Mouse (Mus musculus) left cerebral cortex, postnatal 10 days (tissue): ENCODE measurements around the gene Ppp2ca. TPM values are rescaled to one million over a fixed set of nuclear protein-coding genes. Genes with fewer than 3 reads are reported as not detected.
"Not testable (repeated sequence)": the region's sequence is repeated elsewhere in the genome, so short reads cannot be mapped to it uniquely, and the experiment has no call there.

ENCODE experiments used
- DNase-seq, 2 experiments: peaks; one replicate each; pipeline ENCODE4 v3.0.0; 2021 to 2022; ENCODE audit warnings: low spot score in 2 of 2, mixed read lengths in 1 of 2; ENCODE audit errors: extremely low spot score in 1 of 2
- intact Hi-C: fragments of 180-260 bp; cut with DNase I; formaldehyde crosslinking; loops from one replicate; pipeline ENCODE4 v1.15.1; 2025
- total RNA-seq, 2 experiments: library from RNA; stranded (reverse); gene quantifications; 2 replicates each; pipeline ENCODE4 v1.2.3; 2021

Gene Ppp2ca
- total RNA-seq, 2 experiments from 2014 or later = 145 to 149 TPM

GRCm38 (mm10) chr11:52086204-52086864 is 12.1 kb upstream of the Ppp2ca start:
- intact Hi-C loops = no loop called here
- peak; percentile 60 to 70 for DNase-seq

GRCm38 (mm10) chr11:52089291-52089690 is 9.2 kb upstream of the Ppp2ca start:
- intact Hi-C loops = no loop called here
- no peak for DNase-seq

- no peak for DNase-seq
- intact Hi-C loops = no loop called here
These were observed 7.2 kb upstream of the Ppp2ca start for GRCm38 (mm10) chr11:52091261-52091660.

- intact Hi-C loops = no loop called here
- no peak for DNase-seq
These were observed 3.9 kb upstream of the Ppp2ca start for GRCm38 (mm10) chr11:52094568-52094967.

- intact Hi-C loops = loop anchor here (5.0 kb wide), 1 partner anchor 95 kb away; the partner anchor contains the start of genes Cdkl3 and Ube2b
- no peak for DNase-seq
These were observed 1.5 kb upstream of the Ppp2ca start for GRCm38 (mm10) chr11:52097016-52097415.

GRCm38 (mm10) chr11:52097596-52097995 is 885 bp upstream of the Ppp2ca start:
- DNase-seq = no peak
- intact Hi-C loops = loop anchor here (5.0 kb wide), 1 partner anchor 95 kb away; the partner anchor contains the start of genes Cdkl3 and Ube2b

GRCm38 (mm10) chr11:52099031-52099761 is 715 bp downstream of the Ppp2ca start:
- intact Hi-C loops = loop anchor here (5.0 kb wide), 1 partner anchor 97 kb away; the partner anchor contains the start of genes Cdkl3 and Ube2b
- peak; percentile 45 to 88 for DNase-seq

GRCm38 (mm10) chr11:52099771-52100219 is 1.3 kb downstream of the Ppp2ca start:
- DNase-seq = no peak
- intact Hi-C loops = loop anchor here (5.0 kb wide), 1 partner anchor 97 kb away; the partner anchor contains the start of genes Cdkl3 and Ube2b

- intact Hi-C loops = no loop called here
- DNase-seq = no peak
These were observed 4.5 kb downstream of the Ppp2ca start for GRCm38 (mm10) chr11:52102977-52103376.

- DNase-seq = no peak
- intact Hi-C loops = no loop called here
These were observed 7.0 kb downstream of the Ppp2ca start for GRCm38 (mm10) chr11:52105503-52105902.

- DNase-seq = no peak
- intact Hi-C loops = no loop called here
These were observed 7.6 kb downstream of the Ppp2ca start for GRCm38 (mm10) chr11:52106037-52106436.

GRCm38 (mm10) chr11:52106438-52106837 is 8.0 kb downstream of the Ppp2ca start:
- intact Hi-C loops = no loop called here
- DNase-seq = no peak

- intact Hi-C loops = no loop called here
- DNase-seq = no peak
These were observed 10.3 kb downstream of the Ppp2ca start for GRCm38 (mm10) chr11:52108796-52109195.

- DNase-seq = no peak
- intact Hi-C loops = no loop called here
These were observed 10.9 kb downstream of the Ppp2ca start for GRCm38 (mm10) chr11:52109421-52109820.

GRCm38 (mm10) chr11:52115479-52115878 is 17.0 kb downstream of the Ppp2ca start:
- intact Hi-C loops = no loop called here

GRCm38 (mm10) chr11:52116117-52116516 is 17.6 kb downstream of the Ppp2ca start:
- DNase-seq, intact Hi-C loops: not testable (repeated sequence)

More at GRCm38 (mm10) chr11:52115479-52115878, 17.0 kb downstream of the Ppp2ca start:
- no peak for DNase-seq

GRCm38 (mm10) chr11:52117156-52117555 is 18.7 kb downstream of the Ppp2ca start:
- no peak for DNase-seq
- intact Hi-C loops = no loop called here

- intact Hi-C loops, DNase-seq: not testable (repeated sequence)
These were observed 21.9 kb downstream of the Ppp2ca start for GRCm38 (mm10) chr11:52120415-52120814.

- intact Hi-C loops = no loop called here
- no peak for DNase-seq
These were observed 23.6 kb downstream of the Ppp2ca start for GRCm38 (mm10) chr11:52122045-52122444.

- intact Hi-C loops = no loop called here
- no peak for DNase-seq
These were observed 26.0 kb downstream of the Ppp2ca start for GRCm38 (mm10) chr11:52124468-52124867.
